Comparison of ENCODE assay signal across 11 mouse cellular contexts in the genomic region with DNA sequence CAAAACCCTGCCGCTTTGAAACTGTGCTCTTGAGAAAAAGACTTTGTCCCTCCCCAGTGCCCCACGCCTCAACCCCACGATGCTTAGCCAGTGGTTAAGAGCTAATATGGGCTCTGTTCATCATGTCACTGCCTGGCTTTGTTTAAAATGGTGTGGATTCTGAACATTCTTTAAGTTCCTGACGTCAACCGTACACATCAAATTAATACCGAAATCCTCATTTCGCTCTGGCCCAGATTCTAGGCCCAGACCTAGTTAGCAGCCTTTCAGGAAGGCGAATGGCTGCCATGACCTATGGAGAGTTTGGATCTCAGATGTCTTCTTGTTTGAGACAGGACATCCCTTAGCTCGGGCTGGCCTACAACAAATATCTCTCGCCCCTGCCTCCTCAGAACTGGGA. TPM values are rescaled to one million over a fixed set of nuclear protein-coding genes. Genes with fewer than 3 reads are reported as not detected.
DNase-seq lines count a peak whose midpoint lies in the region; ATAC-seq and TF ChIP-seq lines count a peak whose summit lies in the region.
"Had no signal": no experiment of that assay in that cellular context is flagged by ENCODE, and none has a peak within 500 bp of the region (broad histone marks: within the 10 kb centered on the region; RNA-seq: fewer than 3 reads in every experiment).

No protein-coding gene starts in this region.

- 0 out of 2 replicates have a peak overlapping the region, but pooled peaks have one; percentile 36 for H3K27ac ChIP-seq in hindbrain, embryonic 11.5 days (ENCODE audit: low read depth, low read length)
- no peak overlapping the region for H3K27ac ChIP-seq in hindbrain, embryonic 14.5 days
- peak overlapping the region; percentile 87 for H3K27ac ChIP-seq in MEL (ENCODE audit: control insufficient read depth, low read depth, low read length)
- H3K27ac ChIP-seq in embryonic facial prominence, embryonic 14.5 days (replicated peaks; ENCODE audit: low read depth, low read length): peak overlapping the region; percentile 75
- H3K27ac ChIP-seq in liver, embryonic 13.5 days: peak overlapping the region; percentile 99
- H3K27ac ChIP-seq: lung, embryonic 15.5 days had no signal

- H3K79me2 ChIP-seq in MEL (ENCODE audit: control insufficient read depth, insufficient read depth, low read length, poor library complexity): peaks cover 11% of the 10 kb centered on the region

- H3K9me3 ChIP-seq in hindbrain, embryonic 11.5 days (ENCODE audit: control insufficient read depth, low read length): no peaks in the 10 kb centered on the region
- H3K9me3 ChIP-seq in hindbrain, embryonic 14.5 days (ENCODE audit: control insufficient read depth, low read length): peaks cover 4% of the 10 kb centered on the region; the same call in 1 of the 2 replicates
- no peaks in the 10 kb centered on the region for H3K9me3 ChIP-seq in MEL (replicated peaks; ENCODE audit: insufficient read depth, low read length)
- 0 out of 2 replicates have a peak, but pooled peaks cover 3% of the 10 kb centered on the region for H3K9me3 ChIP-seq in embryonic facial prominence, embryonic 14.5 days (ENCODE audit: control insufficient read depth, low read length)
- H3K9me3 ChIP-seq in liver, embryonic 13.5 days (replicated peaks): no peaks in the 10 kb centered on the region
- H3K9me3 ChIP-seq: lung, embryonic 15.5 days had no signal

- no peak for TF ChIP-seq EP300 in MEL (IDR thresholded peaks at IDR 0.05; ENCODE audit: low read depth in 1 of 2, low read length in 2 of 2)

- DNase-seq in hindbrain, embryonic 11.5 days (ENCODE audit: low spot score): no peak
- DNase-seq in hindbrain, embryonic 14.5 days (ENCODE audit: low spot score): no peak
- peak; percentile 57 for DNase-seq in MEL (ENCODE audit: low read depth, low spot score)
- no peak for DNase-seq in embryonic facial prominence, embryonic 14.5 days (ENCODE audit: low spot score)
- DNase-seq in liver, embryonic 13.5 days: no peak
- no peak for DNase-seq in cerebellum, postnatal 14 days
- DNase-seq in spleen, postnatal 4 days (ENCODE audit: low spot score in 2 of 2): no peak
- no peak for DNase-seq in neural tube, embryonic 10.5 days (ENCODE audit: extremely low spot score, low spot score)
- DNase-seq: adrenal gland, postnatal 25 days; cerebellum, adult 9-10 months had no signal

- 86% methylated on average over 10 of the region's 10 CpGs for WGBS in hindbrain, embryonic 11.5 days
- 94% methylated on average over 10 of the region's 10 CpGs for WGBS in hindbrain, embryonic 14.5 days
- WGBS in embryonic facial prominence, embryonic 14.5 days: 66% methylated on average over 10 of the region's 10 CpGs
- WGBS in liver, embryonic 13.5 days (ENCODE audit: insufficient replicate concordance): 78% methylated on average over 10 of the region's 10 CpGs

- no peak overlapping the region for H3K4me2 ChIP-seq in hindbrain, embryonic 11.5 days (replicated peaks; ENCODE audit: low read depth, low read length)
- no peak overlapping the region for H3K4me2 ChIP-seq in hindbrain, embryonic 14.5 days (replicated peaks)
- H3K4me2 ChIP-seq in embryonic facial prominence, embryonic 14.5 days (ENCODE audit: low read depth, low read length): peak overlapping the region; percentile 40
- peak overlapping the region; percentile 80 for H3K4me2 ChIP-seq in liver, embryonic 13.5 days
- H3K4me2 ChIP-seq: lung, embryonic 15.5 days had no signal

- no peak for ATAC-seq in hindbrain, embryonic 11.5 days (ENCODE audit: low FRiP score)
- ATAC-seq in hindbrain, embryonic 14.5 days (ENCODE audit: low FRiP score): no peak
- no peak for ATAC-seq in embryonic facial prominence, embryonic 14.5 days (ENCODE audit: low read depth)
- no peak for ATAC-seq in liver, embryonic 13.5 days (ENCODE audit: low read depth)

- H3K4me1 ChIP-seq in hindbrain, embryonic 11.5 days (replicated peaks; ENCODE audit: control insufficient read depth, insufficient read depth, low read length): no peaks in the 10 kb centered on the region
- no peaks in the 10 kb centered on the region for H3K4me1 ChIP-seq in hindbrain, embryonic 14.5 days (replicated peaks; ENCODE audit: control insufficient read depth, insufficient read depth, low read length)
- peaks cover 14 to 30% of the 10 kb centered on the region in 2 experiments for H3K4me1 ChIP-seq in MEL (ENCODE audit: control insufficient read depth in 1 of 2, insufficient read depth in 2 of 2, low read length in 2 of 2)
- H3K4me1 ChIP-seq in embryonic facial prominence, embryonic 14.5 days (ENCODE audit: control insufficient read depth, insufficient read depth, low read length): peaks cover 28% of the 10 kb centered on the region; the same call in 1 of the 2 replicates
- peaks cover 59% of the 10 kb centered on the region for H3K4me1 ChIP-seq in liver, embryonic 13.5 days (replicated peaks)

- H3K36me3 ChIP-seq in hindbrain, embryonic 11.5 days (ENCODE audit: control insufficient read depth, insufficient read depth, low read length): no peaks in the 10 kb centered on the region
- peaks cover 8% of the 10 kb centered on the region; the same call in 1 of the 2 replicates for H3K36me3 ChIP-seq in hindbrain, embryonic 14.5 days (replicated peaks; ENCODE audit: control insufficient read depth, insufficient read depth)
- peaks cover 0 to 22% of the 10 kb centered on the region in 2 experiments; a peak in 2 of 4 replicates for H3K36me3 ChIP-seq in MEL (ENCODE audit: control insufficient read depth in 1 of 2, insufficient read depth in 2 of 2, low read length in 2 of 2)
- H3K36me3 ChIP-seq in embryonic facial prominence, embryonic 14.5 days (ENCODE audit: control insufficient read depth, insufficient read depth, low read length): peaks cover 13% of the 10 kb centered on the region; the same call in 1 of the 2 replicates
- H3K36me3 ChIP-seq in liver, embryonic 13.5 days: peaks cover 22% of the 10 kb centered on the region
- H3K36me3 ChIP-seq: lung, embryonic 15.5 days had no signal

- no peak for TF ChIP-seq POLR2A in MEL (IDR thresholded peaks at IDR 0.05; ENCODE audit: control insufficient read depth in 1 of 2, insufficient read depth in 1 of 2, low read depth in 1 of 2, low read length in 2 of 2, poor library complexity in 1 of 2)

- no peak overlapping the region for H3K4me3 ChIP-seq in hindbrain, embryonic 11.5 days (ENCODE audit: low read depth, low read length)
- no peak overlapping the region for H3K4me3 ChIP-seq in hindbrain, embryonic 14.5 days (replicated peaks; ENCODE audit: low read length)
- H3K4me3 ChIP-seq in MEL (ENCODE audit: control insufficient read depth in 1 of 2, insufficient read depth in 1 of 2, low read depth in 2 of 2, low read length in 2 of 2): peak overlapping the region; percentile 71 to 81
- H3K4me3 ChIP-seq in embryonic facial prominence, embryonic 14.5 days (ENCODE audit: low read depth, low read length): no peak overlapping the region
- H3K4me3 ChIP-seq in liver, embryonic 13.5 days (replicated peaks): peak overlapping the region; percentile 65
- H3K4me3 ChIP-seq: lung, embryonic 15.5 days had no signal

- TF ChIP-seq CTCF in MEL (IDR thresholded peaks at IDR 0.05 in 2 of 3, conservative IDR thresholded peaks at IDR 0.05 in 1 of 3; ENCODE audit: control insufficient read depth in 1 of 3, insufficient read depth in 1 of 3, low read depth in 2 of 3, low read length in 3 of 3, poor library complexity in 1 of 3, severe bottlenecking in 1 of 3): no peak

- no peak for TF ChIP-seq RAD21 in MEL (IDR thresholded peaks at IDR 0.05; ENCODE audit: low read depth, low read length)

- H3K27me3 ChIP-seq in hindbrain, embryonic 11.5 days (ENCODE audit: control insufficient read depth, insufficient read depth, low read length): no peaks in the 10 kb centered on the region
- H3K27me3 ChIP-seq in hindbrain, embryonic 14.5 days (ENCODE audit: control insufficient read depth, insufficient read depth, low read length): no peaks in the 10 kb centered on the region
- no peaks in the 10 kb centered on the region for H3K27me3 ChIP-seq in MEL (ENCODE audit: control insufficient read depth in 1 of 2, insufficient read depth in 2 of 2, low read length in 2 of 2)
- no peaks in the 10 kb centered on the region for H3K27me3 ChIP-seq in embryonic facial prominence, embryonic 14.5 days (replicated peaks; ENCODE audit: control insufficient read depth, insufficient read depth, low read length)
- H3K27me3 ChIP-seq in liver, embryonic 13.5 days: no peaks in the 10 kb centered on the region
- H3K27me3 ChIP-seq: lung, embryonic 15.5 days had no signal

- H3K9ac ChIP-seq in hindbrain, embryonic 11.5 days (ENCODE audit: low read depth, low read length): no peak overlapping the region
- no peak overlapping the region for H3K9ac ChIP-seq in hindbrain, embryonic 14.5 days
- peak overlapping the region; percentile 79 for H3K9ac ChIP-seq in MEL (ENCODE audit: control insufficient read depth, low read depth, low read length, poor library complexity, severe bottlenecking)
- 0 out of 2 replicates have a peak overlapping the region, but pooled peaks have one; percentile 38 for H3K9ac ChIP-seq in embryonic facial prominence, embryonic 14.5 days (ENCODE audit: low read depth, low read length)
- H3K9ac ChIP-seq in liver, embryonic 13.5 days: peak overlapping the region; percentile 78
- H3K9ac ChIP-seq: lung, embryonic 15.5 days had no signal

TF ChIP-seq in MEL, 35 proteins besides CTCF, POLR2A, EP300 and RAD21 (continues in another document):
- TF ChIP-seq MEF2A (IDR thresholded peaks at IDR 0.05; ENCODE audit: extremely low read depth, insufficient replicate concordance, low read depth, low read length, poor library complexity, severe bottlenecking) (no peak), TAL1 (IDR thresholded peaks at IDR 0.05; ENCODE audit: low read length) (no peak)

RNA-seq across cellular contexts. Expression of gene Uso1, which starts 10.0 kb away (rescaled TPM):
- 31.3 and 34.1 TPM in 2 replicates for polyA plus RNA-seq in hindbrain, embryonic 11.5 days (2014; fragmentation: Nextera tagmentation; extraction: Ambion mirVana)
- 27.4 and 30.9 TPM in 2 replicates for polyA plus RNA-seq in hindbrain, embryonic 14.5 days (2014; fragmentation: Nextera tagmentation; extraction: Ambion mirVana)
- total RNA-seq in MEL (2012; rRNA removed): 22.1 and 26.0 TPM in 2 replicates
- polyA plus RNA-seq in MEL (2012; ENCODE audit: insufficient read depth in 1 of 2, insufficient read length in 2 of 2, low read depth in 1 of 2, low replicate concordance in 2 of 2, missing spikeins in 1 of 2): 10 to 100 TPM; 62.0 to 69.1 TPM
- 41.8 and 49.3 TPM in 2 replicates for polyA plus RNA-seq in embryonic facial prominence, embryonic 14.5 days (2014; fragmentation: Nextera tagmentation; extraction: Ambion mirVana)
- polyA plus RNA-seq in liver, embryonic 13.5 days (2015; fragmentation: Nextera tagmentation; extraction: Ambion mirVana): 23.9 and 28.3 TPM in 2 replicates

RNA-seq across cellular contexts. Expression of gene G3bp2, which starts 44.2 kb away (rescaled TPM):
- polyA plus RNA-seq in hindbrain, embryonic 11.5 days (2014; fragmentation: Nextera tagmentation; extraction: Ambion mirVana): 333 and 359 TPM in 2 replicates
- polyA plus RNA-seq in hindbrain, embryonic 14.5 days (2014; fragmentation: Nextera tagmentation; extraction: Ambion mirVana): 377 and 384 TPM in 2 replicates
- total RNA-seq in MEL (2012; rRNA removed): 42.8 and 49.0 TPM in 2 replicates
- polyA plus RNA-seq in MEL (2012; ENCODE audit: insufficient read depth in 1 of 2, insufficient read length in 2 of 2, low read depth in 1 of 2, low replicate concordance in 2 of 2, missing spikeins in 1 of 2): 100 to 1,000 TPM in 1 of 2 experiments, 10 to 100 TPM in 1; 65.5 to 177 TPM
- polyA plus RNA-seq in embryonic facial prominence, embryonic 14.5 days (2014; fragmentation: Nextera tagmentation; extraction: Ambion mirVana): 153 and 175 TPM in 2 replicates
- 79.7 and 93.4 TPM in 2 replicates for polyA plus RNA-seq in liver, embryonic 13.5 days (2015; fragmentation: Nextera tagmentation; extraction: Ambion mirVana)

Comparison
In these comparisons a context has a peak if more than half of its experiments do, and no peak if none do; other contexts are left out.
1. H3K4me2 ChIP-seq: peak in embryonic facial prominence, embryonic 14.5 days (single experiment) and liver, embryonic 13.5 days (single experiment); none in hindbrain, embryonic 11.5 days (single experiment) and hindbrain, embryonic 14.5 days (single experiment).
2. H3K4me3 ChIP-seq: peak in MEL (2 of 2) and liver, embryonic 13.5 days (single experiment); none in hindbrain, embryonic 11.5 days (single experiment), hindbrain, embryonic 14.5 days (single experiment) and embryonic facial prominence, embryonic 14.5 days (single experiment).
3. H3K9ac ChIP-seq: peak in MEL (single experiment), embryonic facial prominence, embryonic 14.5 days (single experiment) and liver, embryonic 13.5 days (single experiment); none in hindbrain, embryonic 11.5 days (single experiment) and hindbrain, embryonic 14.5 days (single experiment).